Mouse (Mus musculus): ENCODE measurements around the gene Arpc4. TPM values are rescaled to one million over a fixed set of nuclear protein-coding genes. Genes with fewer than 3 reads are reported as not detected.
A peak's percentile ranks its signal among the peaks of the same experiment; 100 is the strongest.

Arpc4 gene
- polyA plus RNA-seq, 1 experiment from 2014 or later, result 423 TPM

- Histone ChIP-seq H3K27me3 (no peaks in the 10 kb centered on the region), H3K27ac (replicated peaks) (peak within 1 kb of the TSS; percentile 50), H3K36me3 (peaks cover 5% of the 10 kb centered on the region), H3K4me2 (peak within 1 kb of the TSS; percentile 79), H3K9me3 (no peaks in the 10 kb centered on the region), H3K9ac (peak within 1 kb of the TSS; percentile 86), H3K4me3 (peak within 1 kb of the TSS; percentile 63), H3K4me1 (replicated peaks) (peaks cover 31% of the 10 kb centered on the region)
- WGBS, result 15% methylated on average over 32 of the region's 32 CpGs
- peak; percentile 83 for ATAC-seq (ENCODE audit: low FRiP score, low read depth)
These were observed 34.5 kb upstream of the Arpc4 start, which contains the start of gene Camk1 for GRCm38 (mm10) chr6:113343177-113344092. Gene Camk1, minus strand, starts transcription at chr6:113343984.

GRCm38 (mm10) chr6:113344321-113344720 lies 33.6 kb upstream of the Arpc4 start:
- H3K4me2 ChIP-seq, result peak overlapping the region; percentile 79
- H3K9me3 ChIP-seq, result no peaks in the 10 kb centered on the region
- no peak overlapping the region; the same call in 1 of the 2 replicates for H3K9ac ChIP-seq
- ATAC-seq (ENCODE audit: low FRiP score, low read depth), result no peak
- 0 out of 2 replicates have a peak overlapping the region, but pooled peaks have one; percentile 50 for H3K27ac ChIP-seq (replicated peaks)
- no peaks in the 10 kb centered on the region for H3K36me3 ChIP-seq
- H3K27me3 ChIP-seq, result no peaks in the 10 kb centered on the region
- 47% methylated on average over 2 of the region's 2 CpGs for WGBS
- peaks cover 31% of the 10 kb centered on the region for H3K4me1 ChIP-seq (replicated peaks)
- H3K4me3 ChIP-seq, result peak overlapping the region; percentile 63

- 80% methylated on average over 4 of the region's 4 CpGs for WGBS
These were observed 31.0 kb upstream of the Arpc4 start for GRCm38 (mm10) chr6:113346897-113347296.

GRCm38 (mm10) chr6:113350538-113350937 lies 27.4 kb upstream of the Arpc4 start:
- H3K36me3 ChIP-seq, result no peaks in the 10 kb centered on the region
- H3K4me3 ChIP-seq, result no peak overlapping the region
- no peaks in the 10 kb centered on the region for H3K9me3 ChIP-seq
- H3K9ac ChIP-seq, result no peak overlapping the region
- no peak for ATAC-seq (ENCODE audit: low FRiP score, low read depth)
- no peaks in the 10 kb centered on the region for H3K4me1 ChIP-seq (replicated peaks)
- H3K27me3 ChIP-seq, result no peaks in the 10 kb centered on the region
- H3K27ac ChIP-seq (replicated peaks), result no peak overlapping the region
- no peak overlapping the region for H3K4me2 ChIP-seq

More at GRCm38 (mm10) chr6:113346897-113347296, 31.0 kb upstream of the Arpc4 start:
- H3K4me3 ChIP-seq, result no peak overlapping the region
- no peaks in the 10 kb centered on the region for H3K9me3 ChIP-seq
- no peak overlapping the region for H3K9ac ChIP-seq
- H3K36me3 ChIP-seq, result no peaks in the 10 kb centered on the region
- no peak overlapping the region for H3K4me2 ChIP-seq
- ATAC-seq (ENCODE audit: low FRiP score, low read depth), result no peak
- H3K4me1 ChIP-seq (replicated peaks), result peaks cover 24% of the 10 kb centered on the region
- H3K27ac ChIP-seq (replicated peaks), result no peak overlapping the region
- H3K27me3 ChIP-seq, result no peaks in the 10 kb centered on the region

- H3K27me3 ChIP-seq, result no peaks in the 10 kb centered on the region
- ATAC-seq (ENCODE audit: low FRiP score, low read depth), result no peak
- H3K4me1 ChIP-seq (replicated peaks), result no peaks in the 10 kb centered on the region
- H3K9ac ChIP-seq, result no peak overlapping the region
- 100% methylated on average over 1 of the region's 1 CpGs for WGBS
- no peak overlapping the region for H3K4me2 ChIP-seq
- H3K4me3 ChIP-seq, result no peak overlapping the region
- H3K36me3 ChIP-seq, result no peaks in the 10 kb centered on the region
- H3K9me3 ChIP-seq, result no peaks in the 10 kb centered on the region
- H3K27ac ChIP-seq (replicated peaks), result no peak overlapping the region
These were observed 26.8 kb upstream of the Arpc4 start for GRCm38 (mm10) chr6:113351161-113351560.

- 65% methylated on average over 10 of the region's 10 CpGs for WGBS
- Histone ChIP-seq H3K4me3 (no peak overlapping the region), H3K27me3 (no peaks in the 10 kb centered on the region), H3K9me3 (no peaks in the 10 kb centered on the region), H3K36me3 (no peaks in the 10 kb centered on the region), H3K27ac (replicated peaks) (no peak overlapping the region), H3K4me2 (no peak overlapping the region), H3K4me1 (replicated peaks) (no peaks in the 10 kb centered on the region), H3K9ac (no peak overlapping the region)
- ATAC-seq (ENCODE audit: low FRiP score, low read depth), result no peak
These were observed 26.3 kb upstream of the Arpc4 start for GRCm38 (mm10) chr6:113351653-113352052.

GRCm38 (mm10) chr6:113352820-113353219 lies 25.1 kb upstream of the Arpc4 start:
- H3K4me3 ChIP-seq, result no peak overlapping the region
- no peak overlapping the region for H3K9ac ChIP-seq

GRCm38 (mm10) chr6:113353696-113354095 lies 24.2 kb upstream of the Arpc4 start:
- H3K9me3 ChIP-seq, result no peaks in the 10 kb centered on the region
- no peak overlapping the region for H3K9ac ChIP-seq
- H3K27ac ChIP-seq (replicated peaks), result no peak overlapping the region
- H3K27me3 ChIP-seq, result no peaks in the 10 kb centered on the region
- H3K4me1 ChIP-seq (replicated peaks), result no peaks in the 10 kb centered on the region
- 84% methylated on average over 3 of the region's 3 CpGs for WGBS
- ATAC-seq (ENCODE audit: low FRiP score, low read depth), result no peak
- H3K4me2 ChIP-seq, result no peak overlapping the region
- no peaks in the 10 kb centered on the region for H3K36me3 ChIP-seq
- H3K4me3 ChIP-seq, result no peak overlapping the region

More at GRCm38 (mm10) chr6:113352820-113353219, 25.1 kb upstream of the Arpc4 start:
- no peaks in the 10 kb centered on the region for H3K9me3 ChIP-seq
- H3K36me3 ChIP-seq, result no peaks in the 10 kb centered on the region
- 76% methylated on average over 3 of the region's 3 CpGs for WGBS
- no peaks in the 10 kb centered on the region for H3K4me1 ChIP-seq (replicated peaks)
- no peaks in the 10 kb centered on the region for H3K27me3 ChIP-seq
- ATAC-seq (ENCODE audit: low FRiP score, low read depth), result no peak
- no peak overlapping the region for H3K4me2 ChIP-seq
- no peak overlapping the region for H3K27ac ChIP-seq (replicated peaks)

- Histone ChIP-seq H3K9me3 (no peaks in the 10 kb centered on the region), H3K4me1 (replicated peaks) (no peaks in the 10 kb centered on the region), H3K9ac (no peak overlapping the region), H3K4me3 (no peak overlapping the region), H3K4me2 (no peak overlapping the region), H3K27me3 (no peaks in the 10 kb centered on the region), H3K27ac (replicated peaks) (no peak overlapping the region), H3K36me3 (no peaks in the 10 kb centered on the region)
- WGBS, result 76% methylated on average over 4 of the region's 4 CpGs
- no peak for ATAC-seq (ENCODE audit: low FRiP score, low read depth)
These were observed 16.4 kb upstream of the Arpc4 start for GRCm38 (mm10) chr6:113361476-113361875.

GRCm38 (mm10) chr6:113362241-113362640 lies 15.7 kb upstream of the Arpc4 start:
- Histone ChIP-seq H3K4me3 (no peak overlapping the region), H3K4me1 (replicated peaks) (no peaks in the 10 kb centered on the region), H3K27me3 (no peaks in the 10 kb centered on the region), H3K9ac (no peak overlapping the region), H3K4me2 (no peak overlapping the region), H3K9me3 (no peaks in the 10 kb centered on the region), H3K27ac (replicated peaks) (no peak overlapping the region), H3K36me3 (no peaks in the 10 kb centered on the region)
- ATAC-seq (ENCODE audit: low FRiP score, low read depth), result no peak
- 91% methylated on average over 1 of the region's 1 CpGs for WGBS

- Histone ChIP-seq H3K4me1 (replicated peaks) (no peaks in the 10 kb centered on the region), H3K36me3 (peaks cover 13% of the 10 kb centered on the region), H3K4me3 (no peak overlapping the region), H3K4me2 (no peak overlapping the region), H3K9me3 (no peaks in the 10 kb centered on the region), H3K27me3 (no peaks in the 10 kb centered on the region), H3K27ac (replicated peaks) (no peak overlapping the region), H3K9ac (no peak overlapping the region)
- 69% methylated on average over 8 of the region's 8 CpGs for WGBS
- no peak for ATAC-seq (ENCODE audit: low FRiP score, low read depth)
These were observed 13.3 kb upstream of the Arpc4 start for GRCm38 (mm10) chr6:113364518-113365135.

GRCm38 (mm10) chr6:113366639-113367038 lies 11.3 kb upstream of the Arpc4 start:
- Histone ChIP-seq H3K27me3 (no peaks in the 10 kb centered on the region), H3K9me3 (no peaks in the 10 kb centered on the region), H3K36me3 (peaks cover 33% of the 10 kb centered on the region), H3K4me3 (no peak overlapping the region), H3K4me1 (replicated peaks) (no peaks in the 10 kb centered on the region), H3K27ac (replicated peaks) (no peak overlapping the region), H3K9ac (no peak overlapping the region), H3K4me2 (no peak overlapping the region)
- 90% methylated on average over 6 of the region's 6 CpGs for WGBS
- ATAC-seq (ENCODE audit: low FRiP score, low read depth), result no peak

All from hindbrain, embryonic 15.5 days (tissue).